Mouse (Mus musculus) liver, embryonic 12.5 days (tissue): Measurements from ENCODE around the gene H2-M5. TPM values are rescaled to one million over a fixed set of nuclear protein-coding genes. Genes with fewer than 3 reads are reported as not detected.

Experiments used
- ATAC-seq: fragments of 200-750 bp; cut with Nextera tagmentation; 2 replicates; pipeline ENCODE4 v1.8.0; 2017; ENCODE audit warnings: moderate number of reproducible peaks, mild to moderate bottlenecking, moderate library complexity
- H3K27ac ChIP-seq: fragments of 300-500 bp; sonication (generic); 2 replicates; pipeline ENCODE4 v1.5.1; 2016; ENCODE audit warnings: mild to moderate bottlenecking
- H3K27me3 ChIP-seq: fragments of 300-500 bp; sonication (generic); replicated peaks from 2 replicates; pipeline ENCODE4 v1.6.1; 2016; ENCODE audit warnings: mild to moderate bottlenecking, moderate library complexity
- H3K36me3 ChIP-seq: fragments of 300-500 bp; sonication (generic); 2 replicates; pipeline ENCODE4 v1.6.1; 2016; ENCODE audit warnings: mild to moderate bottlenecking, moderate library complexity
- H3K4me1 ChIP-seq: fragments of 300-500 bp; sonication (generic); 2 replicates; pipeline ENCODE4 v1.6.1; 2016
- H3K4me2 ChIP-seq: fragments of 300-500 bp; sonication (generic); 2 replicates; pipeline ENCODE4 v1.6.1; 2016; ENCODE audit warnings: mild to moderate bottlenecking, moderate library complexity
- H3K4me3 ChIP-seq: fragments of 300-500 bp; sonication (generic); 2 replicates; pipeline ENCODE4 v1.5.1; 2016; ENCODE audit warnings: mild to moderate bottlenecking, moderate library complexity
- H3K9ac ChIP-seq: fragments of 300-500 bp; sonication (generic); 2 replicates; pipeline ENCODE4 v1.6.1; 2016; ENCODE audit warnings: mild to moderate bottlenecking, moderate library complexity
- H3K9me3 ChIP-seq: fragments of 300-500 bp; sonication (generic); replicated peaks from 2 replicates; pipeline ENCODE4 v1.6.1; 2016; ENCODE audit warnings: mild to moderate bottlenecking, moderate library complexity
- WGBS: fragments of 180-500 bp; shearing (Covaris S2); methylation state at CpG from one replicate; pipeline ENCODE4 v1.1.7; 2016; ENCODE audit not compliant: insufficient replicate concordance; 5-methylcytosine and 5-hydroxymethylcytosine counted together
- polyA plus RNA-seq: library from polyadenylated mRNA; unstranded; fragments of >200 nt; fragmentation: Nextera tagmentation; extraction: Ambion mirVana; gene quantifications from 2 replicates; pipeline ENCODE4 v1.2.1, GENCODE M21; 2016

The H2-M5 gene
- polyA plus RNA-seq, 1 experiment from 2014 or later, result 0.11 TPM

- Histone ChIP-seq H3K9me3 (no peaks in the 10 kb centered on the region), H3K27ac (peak overlapping the region; percentile 56; the same call in 1 of the 2 replicates), H3K27me3 (no peaks in the 10 kb centered on the region), H3K9ac (peak overlapping the region; percentile 82), H3K4me2 (peak overlapping the region; percentile 81), H3K36me3 (peaks cover 13% of the 10 kb centered on the region), H3K4me3 (peak overlapping the region; percentile 71), H3K4me1 (peaks cover 16% of the 10 kb centered on the region)
- no peak for ATAC-seq
- WGBS, result 8% methylated on average over 12 of the region's 12 CpGs
Observed at GRCm38 (mm10) chr17:36958884-36959283, 30.5 kb downstream of the H2-M5 start.

GRCm38 (mm10) chr17:36957999-36958743, 31.2 kb downstream of the H2-M5 start, which contains the start of the genes Znrd1 and Znrd1as:
Gene Znrd1 (minus strand): TSS chr17:36958559.
Gene Znrd1as (plus strand): TSS chr17:36958592.
- Histone ChIP-seq H3K4me1 (peaks cover 16% of the 10 kb centered on the region), H3K9ac (peak within 1 kb of the TSS; percentile 82), H3K9me3 (no peaks in the 10 kb centered on the region), H3K4me2 (peak within 1 kb of the TSS; percentile 81), H3K27me3 (no peaks in the 10 kb centered on the region), H3K4me3 (peak within 1 kb of the TSS; percentile 71), H3K27ac (peak within 1 kb of the TSS; percentile 56), H3K36me3 (peaks cover 13% of the 10 kb centered on the region)
- peak; percentile 95 for ATAC-seq
- under 1% methylated on average over 46 of the region's 46 CpGs for WGBS

DNA sequence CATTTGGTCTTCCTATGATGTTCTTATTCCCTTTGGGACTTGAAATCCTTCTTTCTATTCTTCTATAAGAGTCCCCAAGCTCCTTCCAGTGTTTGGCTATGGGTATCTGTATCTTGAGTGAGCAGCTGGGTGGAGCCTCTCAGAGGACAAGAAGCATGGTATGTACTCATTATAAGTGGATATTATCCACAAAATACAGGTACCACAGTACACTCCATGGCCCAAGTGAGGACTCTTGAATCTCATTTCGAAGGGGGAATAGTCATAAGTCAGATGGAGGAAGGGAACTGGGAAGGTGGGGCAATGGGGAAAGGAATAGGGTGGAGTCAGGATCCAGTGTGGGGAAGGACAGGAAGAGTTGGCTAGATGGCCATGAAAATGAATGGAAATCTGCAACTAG, 36.3 kb downstream of the H2-M5 start:
- ATAC-seq, result no peak
- H3K4me3 ChIP-seq, result no peak overlapping the region
- H3K27ac ChIP-seq, result no peak overlapping the region
- H3K36me3 ChIP-seq, result peaks cover 29% of the 10 kb centered on the region
- H3K4me1 ChIP-seq, result peaks cover 21% of the 10 kb centered on the region
- no peaks in the 10 kb centered on the region for H3K9me3 ChIP-seq
- H3K9ac ChIP-seq, result no peak overlapping the region
- H3K4me2 ChIP-seq, result no peak overlapping the region
- WGBS, result 71% methylated on average over 1 of the region's 1 CpGs
- peaks cover 10% of the 10 kb centered on the region for H3K27me3 ChIP-seq

DNA sequence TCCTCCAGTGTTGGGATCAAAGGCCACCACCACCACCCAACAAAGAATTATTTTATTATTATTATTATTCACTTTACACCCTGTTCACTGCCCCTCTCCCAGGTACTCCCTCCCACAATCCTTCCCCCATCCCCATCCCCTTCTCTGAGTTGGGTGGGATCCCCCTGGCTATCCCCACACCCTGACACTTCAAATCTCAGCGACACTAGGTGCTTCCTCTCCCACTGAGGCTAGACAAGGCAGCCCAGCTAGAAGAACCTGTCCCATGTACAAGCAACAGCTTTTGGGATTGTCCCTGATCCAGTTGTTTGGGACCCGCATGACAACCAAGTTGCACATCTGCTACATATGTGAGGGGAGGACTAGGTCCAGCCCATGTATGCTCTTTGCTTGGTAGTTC, 36.7 kb downstream of the H2-M5 start:
- Histone ChIP-seq H3K9me3 (no peaks in the 10 kb centered on the region), H3K4me1 (peaks cover 20% of the 10 kb centered on the region), H3K9ac (no peak overlapping the region), H3K27ac (no peak overlapping the region), H3K36me3 (peaks cover 29% of the 10 kb centered on the region), H3K27me3 (peaks cover 14% of the 10 kb centered on the region), H3K4me3 (no peak overlapping the region), H3K4me2 (no peak overlapping the region)
- WGBS, result 79% methylated on average over 2 of the region's 2 CpGs
- ATAC-seq, result no peak

GRCm38 (mm10) chr17:36950981-36951947, 38.1 kb downstream of the H2-M5 start, which contains the start of gene Ppp1r11:
Gene Ppp1r11 (minus strand): TSS chr17:36951741.
- peak within 1 kb of the TSS; percentile 75 for H3K4me2 ChIP-seq
- peak within 1 kb of the TSS; percentile 77 for H3K4me3 ChIP-seq
- H3K9ac ChIP-seq, result peak within 1 kb of the TSS; percentile 76
- peaks cover 22% of the 10 kb centered on the region for H3K36me3 ChIP-seq
- WGBS, result under 1% methylated on average over 36 of the region's 36 CpGs
- peaks cover 24% of the 10 kb centered on the region for H3K4me1 ChIP-seq
- ATAC-seq, result peak; percentile 97
- H3K27me3 ChIP-seq, result peaks cover 28% of the 10 kb centered on the region
- no peaks in the 10 kb centered on the region for H3K9me3 ChIP-seq
- peak within 1 kb of the TSS; percentile 76 for H3K27ac ChIP-seq

DNA sequence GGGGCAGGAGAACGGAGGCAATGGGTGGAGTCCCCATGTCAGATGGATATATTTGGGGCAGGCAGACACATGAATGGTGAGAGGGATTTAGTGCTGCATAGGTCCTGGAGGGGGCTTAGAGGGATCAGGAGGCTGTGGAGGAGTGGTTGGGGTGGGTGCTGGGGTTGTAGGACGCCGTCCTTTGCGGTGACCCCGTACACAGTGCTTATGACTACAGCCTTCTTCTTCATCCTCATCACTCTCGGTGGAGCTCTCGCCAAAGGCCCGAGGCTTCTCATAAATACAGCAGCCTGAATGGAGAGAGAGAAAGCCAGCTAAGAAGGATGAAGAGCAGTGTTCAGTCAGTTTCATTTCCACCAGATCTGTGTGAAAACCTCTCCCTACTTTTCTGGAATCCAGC, 40.1 kb downstream of the H2-M5 start:
- Histone ChIP-seq H3K4me2 (no peak overlapping the region), H3K4me3 (no peak overlapping the region), H3K27ac (no peak overlapping the region), H3K9ac (no peak overlapping the region), H3K4me1 (peaks cover 24% of the 10 kb centered on the region), H3K9me3 (no peaks in the 10 kb centered on the region), H3K36me3 (peaks cover 17% of the 10 kb centered on the region), H3K27me3 (peaks cover 48% of the 10 kb centered on the region)
- WGBS, result 84% methylated on average over 8 of the region's 8 CpGs
- ATAC-seq, result no peak

- Histone ChIP-seq H3K36me3 (peaks cover 16% of the 10 kb centered on the region), H3K4me1 (peaks cover 24% of the 10 kb centered on the region), H3K9me3 (no peaks in the 10 kb centered on the region), H3K4me3 (no peak overlapping the region), H3K27me3 (peaks cover 58% of the 10 kb centered on the region), H3K27ac (no peak overlapping the region), H3K9ac (no peak overlapping the region), H3K4me2 (no peak overlapping the region)
- WGBS, result 82% methylated on average over 1 of the region's 1 CpGs
- ATAC-seq, result no peak
Observed at GRCm38 (mm10) chr17:36948286-36948685, 41.1 kb downstream of the H2-M5 start.

- peak overlapping the region; percentile 47 for H3K9ac ChIP-seq
- H3K4me1 ChIP-seq, result peaks cover 24% of the 10 kb centered on the region
- 3% methylated on average over 62 of the region's 62 CpGs for WGBS
- H3K27ac ChIP-seq, result no peak overlapping the region
- H3K36me3 ChIP-seq, result peaks cover 16% of the 10 kb centered on the region
- peaks cover 68% of the 10 kb centered on the region for H3K27me3 ChIP-seq
- peak overlapping the region; percentile 73 for H3K4me2 ChIP-seq
- ATAC-seq, result no peak
- H3K9me3 ChIP-seq, result no peaks in the 10 kb centered on the region
- H3K4me3 ChIP-seq, result peak overlapping the region; percentile 45
Observed at GRCm38 (mm10) chr17:36947051-36947819, 42.1 kb downstream of the H2-M5 start.

DNA sequence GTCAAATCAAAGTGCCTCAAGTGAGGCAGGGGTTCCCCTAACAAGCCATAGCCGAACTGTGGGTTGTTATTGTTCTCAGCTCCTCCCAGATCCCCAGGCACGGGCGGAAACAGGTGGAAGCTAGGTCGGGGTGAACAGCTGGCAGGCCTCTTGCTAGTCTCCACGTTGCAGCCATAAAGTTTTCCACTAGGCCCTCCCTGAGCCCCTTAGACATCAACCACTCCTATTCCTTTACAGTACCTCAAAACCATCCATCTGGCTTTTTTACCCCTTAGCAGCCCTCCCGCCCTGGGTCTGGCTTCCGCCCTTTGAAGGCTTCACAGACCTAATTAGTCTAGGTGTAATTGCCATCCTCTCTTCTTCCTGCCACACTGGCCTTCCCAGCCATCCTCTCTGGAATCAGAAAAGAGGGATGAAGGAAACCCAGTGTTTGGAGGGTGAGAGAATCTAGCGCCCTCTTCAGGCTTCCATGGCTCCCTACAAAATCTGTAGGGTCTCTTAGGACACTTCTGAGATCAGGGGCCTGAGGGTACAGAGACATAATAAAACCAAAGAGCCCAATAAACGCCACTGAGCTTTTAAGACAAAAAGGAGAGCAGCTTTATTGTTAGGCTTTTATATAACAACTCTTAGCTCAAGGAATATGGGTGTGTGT, 45.1 kb downstream of the H2-M5 start:
- Histone ChIP-seq H3K4me1 (peaks cover 8% of the 10 kb centered on the region; the same call in 1 of the 2 replicates), H3K27me3 (peaks cover 91% of the 10 kb centered on the region), H3K9ac (no peak overlapping the region), H3K4me2 (no peak overlapping the region), H3K27ac (no peak overlapping the region), H3K4me3 (no peak overlapping the region), H3K36me3 (peaks cover 10% of the 10 kb centered on the region), H3K9me3 (no peaks in the 10 kb centered on the region)
- WGBS, result 23% methylated on average over 9 of the region's 9 CpGs
- no peak for ATAC-seq

DNA sequence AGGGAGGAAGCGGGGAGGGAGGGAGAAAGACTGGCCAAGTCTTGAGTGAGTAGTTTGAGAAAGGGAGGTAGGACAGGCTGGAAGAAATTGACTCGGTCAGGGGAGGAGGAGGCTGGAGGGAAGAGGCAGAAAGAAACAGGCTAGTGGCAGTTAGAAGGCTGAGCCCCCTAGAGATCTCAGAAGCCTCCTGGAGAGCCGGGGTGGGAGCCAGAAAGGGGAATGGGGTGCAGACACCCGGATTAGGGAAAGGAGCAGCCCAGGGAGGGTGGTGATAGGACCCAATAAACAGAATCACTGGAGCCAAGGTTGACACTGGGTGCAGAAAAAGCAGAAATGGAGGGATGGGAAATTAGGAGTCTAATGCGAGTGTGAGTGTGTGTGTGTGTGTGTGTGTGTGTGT, 45.6 kb downstream of the H2-M5 start:
- ATAC-seq, result no peak
- Histone ChIP-seq H3K4me2 (no peak overlapping the region), H3K36me3 (peaks cover 4% of the 10 kb centered on the region), H3K9ac (no peak overlapping the region), H3K9me3 (no peaks in the 10 kb centered on the region), H3K27ac (no peak overlapping the region), H3K4me1 (peaks cover 8% of the 10 kb centered on the region; the same call in 1 of the 2 replicates), H3K27me3 (peaks cover 91% of the 10 kb centered on the region), H3K4me3 (no peak overlapping the region; the same call in 1 of the 2 replicates)
- 17% methylated on average over 5 of the region's 5 CpGs for WGBS
